Mouse (Mus musculus): ENCODE results near the gene Mark2. TPM values are rescaled to one million over a fixed set of nuclear protein-coding genes. Genes with fewer than 3 reads are reported as not detected.
A peak's percentile ranks its signal among the peaks of the same experiment; 100 is the strongest.

Gene Mark2
- polyA plus RNA-seq, 1 experiment from 2014 or later = 63.8 TPM

DNA sequence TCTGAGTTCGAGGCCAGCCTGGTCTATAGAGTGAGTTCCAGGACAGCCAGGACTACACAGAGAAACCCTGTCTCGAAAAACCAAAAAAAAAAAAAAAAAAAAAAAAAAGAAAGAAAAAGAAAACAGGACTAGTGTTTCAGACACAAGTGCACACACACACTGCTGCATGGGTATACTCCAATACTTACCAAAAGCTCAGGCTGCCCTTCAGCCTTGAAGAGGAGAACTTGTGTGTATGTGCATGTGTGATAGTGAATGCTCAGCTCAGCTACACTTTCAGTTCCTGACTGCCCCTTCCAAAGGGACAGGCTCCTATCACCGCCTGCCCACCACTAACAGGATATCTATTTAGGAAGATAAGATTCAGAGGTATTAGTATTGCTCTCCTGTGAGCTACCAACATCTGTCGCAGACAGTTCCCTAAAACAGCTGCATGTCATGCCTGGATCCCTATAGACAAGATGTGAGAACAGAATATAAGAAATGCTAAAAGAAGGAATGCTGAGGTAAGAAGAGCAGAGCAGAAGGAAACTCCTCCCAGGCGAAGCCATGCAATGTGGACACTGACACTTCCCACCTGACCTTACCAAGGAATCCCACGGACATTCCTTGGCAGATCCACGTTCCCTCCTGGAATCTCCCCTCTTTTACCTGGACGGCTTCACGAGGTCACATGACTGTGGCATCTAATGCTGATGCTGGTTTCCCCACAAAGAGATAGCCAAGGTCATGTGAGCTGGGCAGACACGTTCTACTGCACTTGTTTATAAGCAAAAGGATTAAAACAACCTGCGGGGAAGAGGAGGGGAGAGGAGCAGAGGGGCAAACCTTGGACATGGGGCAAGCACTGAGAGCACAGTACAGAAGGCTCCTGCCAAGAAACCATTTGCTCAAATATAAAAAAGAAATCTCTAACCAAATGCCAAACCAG lies 36.0 kb downstream of the Mark2 start:
- Histone ChIP-seq H3K4me2 (replicated peaks) (no peak overlapping the region), H3K27ac (replicated peaks) (no peak overlapping the region), H3K9me3 (no peaks in the 10 kb centered on the region), H3K27me3 (no peaks in the 10 kb centered on the region), H3K9ac (replicated peaks) (no peak overlapping the region), H3K4me3 (no peak overlapping the region), H3K36me3 (no peaks in the 10 kb centered on the region), H3K4me1 (peaks cover 33% of the 10 kb centered on the region)
- 91% methylated on average over 10 of the region's 11 CpGs for WGBS
- ATAC-seq (ENCODE audit: low FRiP score, low read depth) = no peak

DNA sequence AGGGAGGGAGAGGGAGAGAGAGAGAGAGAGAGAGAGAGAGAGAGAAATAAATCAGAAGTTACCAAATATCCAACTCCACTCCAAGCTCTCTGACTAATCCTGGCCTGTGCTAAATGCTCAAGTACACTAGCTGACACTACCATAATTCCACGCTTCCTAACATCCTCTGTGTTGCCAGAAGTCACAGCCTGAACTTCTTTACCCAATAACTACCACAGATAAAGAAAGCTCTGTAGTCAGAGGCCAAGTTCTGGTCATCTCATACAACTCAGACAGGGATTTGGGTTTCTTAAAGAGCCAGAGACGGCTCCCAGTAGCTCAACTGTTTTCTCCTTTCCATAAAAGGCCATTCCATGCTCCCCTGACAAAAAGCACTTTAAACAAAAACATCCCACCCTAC lies 36.9 kb downstream of the Mark2 start:
- no peak overlapping the region for H3K27ac ChIP-seq (replicated peaks)
- H3K9ac ChIP-seq (replicated peaks) = no peak overlapping the region
- H3K36me3 ChIP-seq = no peaks in the 10 kb centered on the region
- ATAC-seq (ENCODE audit: low FRiP score, low read depth) = no peak
- no peaks in the 10 kb centered on the region for H3K9me3 ChIP-seq
- 79% methylated on average over 2 of the region's 2 CpGs for WGBS
- H3K27me3 ChIP-seq = no peaks in the 10 kb centered on the region
- peaks cover 27% of the 10 kb centered on the region for H3K4me1 ChIP-seq
- H3K4me2 ChIP-seq (replicated peaks) = no peak overlapping the region
- no peak overlapping the region for H3K4me3 ChIP-seq

DNA sequence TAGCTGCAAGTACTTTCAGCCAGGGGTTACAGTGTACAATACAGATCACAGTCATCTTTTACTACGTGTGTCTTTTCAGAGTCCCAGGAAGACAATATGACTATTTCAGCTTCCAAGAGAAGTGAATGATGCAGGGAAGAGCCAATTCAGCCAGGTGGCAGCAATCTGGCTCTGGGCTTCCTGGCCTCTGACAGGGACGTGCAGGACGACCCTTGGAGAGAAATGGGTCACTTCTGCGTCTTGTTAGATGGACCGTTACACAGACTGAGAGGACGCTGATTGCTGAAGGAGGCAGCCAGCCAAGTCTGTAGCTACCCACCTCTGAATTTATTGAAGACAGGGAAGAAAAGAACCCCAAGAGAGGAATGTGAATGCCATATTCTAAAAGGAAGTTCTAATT lies 37.9 kb downstream of the Mark2 start:
- no peak overlapping the region for H3K27ac ChIP-seq (replicated peaks)
- peaks cover 27% of the 10 kb centered on the region for H3K4me1 ChIP-seq
- H3K9ac ChIP-seq (replicated peaks) = no peak overlapping the region
- WGBS = 85% methylated on average over 6 of the region's 6 CpGs
- H3K4me3 ChIP-seq = no peak overlapping the region
- no peak for ATAC-seq (ENCODE audit: low FRiP score, low read depth)
- no peaks in the 10 kb centered on the region for H3K27me3 ChIP-seq
- no peaks in the 10 kb centered on the region for H3K9me3 ChIP-seq
- no peaks in the 10 kb centered on the region for H3K36me3 ChIP-seq
- H3K4me2 ChIP-seq (replicated peaks) = no peak overlapping the region

DNA sequence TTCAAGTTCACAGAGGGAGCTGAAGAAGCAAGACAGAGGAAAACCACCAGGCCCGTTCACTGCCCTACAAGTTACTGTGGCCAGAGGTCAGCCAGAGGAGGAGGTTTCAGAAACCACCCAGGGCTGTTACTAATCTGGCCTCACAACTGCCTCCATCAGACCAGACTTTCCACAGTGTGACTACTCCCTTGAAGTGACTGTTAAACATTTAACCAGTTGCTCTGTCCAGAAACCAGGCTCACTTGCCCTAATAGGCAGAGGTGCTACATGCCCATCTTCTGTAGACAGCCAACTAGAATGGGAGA lies 39.2 kb downstream of the Mark2 start:
- no peak for ATAC-seq (ENCODE audit: low FRiP score, low read depth)
- 85% methylated on average over 1 of the region's 1 CpGs for WGBS

DNA sequence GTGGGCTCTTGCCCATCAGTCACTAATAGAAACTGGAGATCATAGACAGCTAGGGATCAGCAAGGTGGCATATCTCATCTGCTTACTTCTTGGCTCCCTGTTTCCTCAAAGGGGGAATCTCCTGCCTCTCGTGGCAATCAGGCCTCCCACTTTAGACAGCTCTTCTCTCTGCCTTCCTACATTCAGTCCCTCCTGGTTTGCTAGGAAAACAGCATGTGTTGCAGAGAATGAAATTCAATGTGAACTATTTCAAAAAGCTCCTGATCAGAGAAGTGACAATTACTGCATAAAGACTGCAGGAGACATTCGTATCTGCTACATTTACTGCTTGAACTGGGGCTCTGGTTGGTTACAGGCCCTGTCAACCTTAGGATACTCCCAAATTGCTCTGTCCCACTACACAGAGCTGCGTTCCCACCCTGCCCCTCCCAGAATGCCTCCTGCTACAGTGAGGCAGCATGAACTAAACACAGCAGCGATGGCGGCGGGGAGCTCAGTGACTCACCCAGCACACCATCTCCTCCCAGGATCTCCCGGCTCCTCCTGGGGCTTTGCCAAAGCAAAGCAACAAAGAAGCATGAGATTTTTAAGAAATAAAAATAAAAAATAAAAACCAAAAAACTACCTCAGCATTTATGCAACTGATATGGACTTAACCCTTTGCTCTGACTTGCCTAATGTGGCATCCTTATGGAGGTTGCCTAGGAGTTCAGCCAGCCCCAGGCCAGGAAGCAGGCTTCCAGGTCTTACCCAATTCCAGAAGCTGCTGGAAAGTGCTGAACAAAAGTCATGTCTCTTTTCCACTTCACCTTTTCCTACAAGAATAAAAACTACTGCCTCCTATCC lies 39.8 kb downstream of the Mark2 start:
- no peak overlapping the region for H3K27ac ChIP-seq (replicated peaks)
- no peak overlapping the region for H3K4me2 ChIP-seq (replicated peaks)
- WGBS = 91% methylated on average over 7 of the region's 7 CpGs
- H3K4me1 ChIP-seq = peaks cover 10% of the 10 kb centered on the region
- no peaks in the 10 kb centered on the region for H3K9me3 ChIP-seq
- H3K27me3 ChIP-seq = no peaks in the 10 kb centered on the region
- no peak for ATAC-seq (ENCODE audit: low FRiP score, low read depth)
- no peak overlapping the region for H3K4me3 ChIP-seq
- H3K36me3 ChIP-seq = no peaks in the 10 kb centered on the region
- H3K9ac ChIP-seq (replicated peaks) = no peak overlapping the region

More for the DNA sequence above, 39.2 kb downstream of the Mark2 start:
- H3K4me3 ChIP-seq = no peak overlapping the region
- no peak overlapping the region for H3K27ac ChIP-seq (replicated peaks)
- H3K27me3 ChIP-seq = no peaks in the 10 kb centered on the region
- H3K4me2 ChIP-seq (replicated peaks) = no peak overlapping the region
- peaks cover 14% of the 10 kb centered on the region for H3K4me1 ChIP-seq
- no peak overlapping the region for H3K9ac ChIP-seq (replicated peaks)
- H3K36me3 ChIP-seq = no peaks in the 10 kb centered on the region
- no peaks in the 10 kb centered on the region for H3K9me3 ChIP-seq

DNA sequence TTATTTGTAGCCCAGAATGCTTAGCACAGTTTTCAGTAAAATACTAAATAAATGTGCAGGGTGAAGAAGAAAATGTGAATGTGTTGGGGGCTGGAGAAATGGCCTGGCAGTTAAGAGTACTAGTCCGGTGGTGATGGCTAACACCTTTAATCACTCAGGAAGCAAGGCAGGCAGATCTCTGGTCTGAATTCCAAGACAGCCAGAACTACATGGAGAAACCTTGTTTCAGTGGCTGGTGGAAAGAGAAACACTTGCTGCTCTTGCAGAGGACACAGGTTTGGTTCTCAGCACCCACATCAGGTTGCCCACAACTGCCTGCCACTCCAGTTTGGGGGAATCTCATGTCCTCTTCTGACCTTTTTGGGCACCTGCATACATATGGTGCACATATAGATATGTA lies 41.6 kb downstream of the Mark2 start:
- 97% methylated on average over 1 of the region's 1 CpGs for WGBS
- Histone ChIP-seq H3K9me3 (no peaks in the 10 kb centered on the region), H3K4me1 (peaks cover 7% of the 10 kb centered on the region; the same call in 1 of the 2 replicates), H3K4me2 (replicated peaks) (no peak overlapping the region), H3K36me3 (0 out of 2 replicates have a peak, but pooled peaks cover 3% of the 10 kb centered on the region), H3K27me3 (no peaks in the 10 kb centered on the region), H3K9ac (replicated peaks) (no peak overlapping the region), H3K27ac (replicated peaks) (no peak overlapping the region), H3K4me3 (no peak overlapping the region)
- no peak for ATAC-seq (ENCODE audit: low FRiP score, low read depth)

DNA sequence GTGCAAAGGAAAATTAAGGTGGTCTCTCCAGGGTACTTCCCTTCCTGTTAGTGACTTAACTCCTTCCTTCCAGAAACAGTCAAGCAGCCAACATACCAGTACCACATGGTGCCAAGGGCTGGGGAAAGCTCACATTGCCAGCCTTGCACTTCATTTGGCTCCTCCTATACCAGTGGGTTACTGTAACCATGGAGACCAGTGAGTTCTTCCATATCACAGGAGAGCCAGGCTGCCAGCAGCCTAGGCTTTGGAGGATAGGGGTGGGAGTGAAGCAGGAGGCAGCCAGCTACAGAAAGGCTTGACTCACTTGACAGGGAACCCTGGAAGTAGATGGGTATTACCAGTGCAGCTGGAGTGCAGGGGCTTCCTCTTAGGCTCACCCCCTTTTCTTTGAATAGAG lies 42.6 kb downstream of the Mark2 start:
- Histone ChIP-seq H3K9ac (replicated peaks) (no peak overlapping the region), H3K9me3 (no peaks in the 10 kb centered on the region), H3K4me1 (peaks cover 7% of the 10 kb centered on the region; the same call in 1 of the 2 replicates), H3K27ac (replicated peaks) (no peak overlapping the region), H3K4me2 (replicated peaks) (no peak overlapping the region), H3K36me3 (0 out of 2 replicates have a peak, but pooled peaks cover 3% of the 10 kb centered on the region), H3K27me3 (no peaks in the 10 kb centered on the region), H3K4me3 (no peak overlapping the region)
- ATAC-seq (ENCODE audit: low FRiP score, low read depth) = no peak

DNA sequence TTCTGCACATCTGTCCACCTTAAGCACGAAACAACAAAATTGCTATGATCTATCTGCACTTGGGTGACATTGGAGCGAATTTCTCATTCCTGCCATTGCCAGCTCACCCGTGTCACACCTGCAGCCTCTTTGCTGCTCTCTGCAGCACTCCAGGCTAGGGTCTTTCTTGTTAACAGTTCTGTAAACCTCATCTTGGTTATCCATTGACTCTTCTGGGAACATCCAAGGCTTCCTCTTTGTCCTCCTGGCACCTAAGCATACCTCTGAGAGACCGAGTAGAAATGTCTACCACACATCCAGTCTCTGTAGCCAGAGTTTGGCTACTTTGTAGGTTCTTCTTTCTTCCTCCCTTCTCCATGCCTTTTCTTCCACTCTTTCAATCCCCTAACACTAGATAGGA lies 45.7 kb downstream of the Mark2 start:
- Histone ChIP-seq H3K4me3 (no peak overlapping the region), H3K4me2 (replicated peaks) (no peak overlapping the region), H3K4me1 (peaks cover 10% of the 10 kb centered on the region), H3K36me3 (0 out of 2 replicates have a peak, but pooled peaks cover 3% of the 10 kb centered on the region), H3K27ac (replicated peaks) (no peak overlapping the region), H3K9ac (replicated peaks) (no peak overlapping the region), H3K9me3 (no peaks in the 10 kb centered on the region), H3K27me3 (no peaks in the 10 kb centered on the region)
- WGBS = 92% methylated on average over 4 of the region's 4 CpGs
- ATAC-seq (ENCODE audit: low FRiP score, low read depth) = no peak

DNA sequence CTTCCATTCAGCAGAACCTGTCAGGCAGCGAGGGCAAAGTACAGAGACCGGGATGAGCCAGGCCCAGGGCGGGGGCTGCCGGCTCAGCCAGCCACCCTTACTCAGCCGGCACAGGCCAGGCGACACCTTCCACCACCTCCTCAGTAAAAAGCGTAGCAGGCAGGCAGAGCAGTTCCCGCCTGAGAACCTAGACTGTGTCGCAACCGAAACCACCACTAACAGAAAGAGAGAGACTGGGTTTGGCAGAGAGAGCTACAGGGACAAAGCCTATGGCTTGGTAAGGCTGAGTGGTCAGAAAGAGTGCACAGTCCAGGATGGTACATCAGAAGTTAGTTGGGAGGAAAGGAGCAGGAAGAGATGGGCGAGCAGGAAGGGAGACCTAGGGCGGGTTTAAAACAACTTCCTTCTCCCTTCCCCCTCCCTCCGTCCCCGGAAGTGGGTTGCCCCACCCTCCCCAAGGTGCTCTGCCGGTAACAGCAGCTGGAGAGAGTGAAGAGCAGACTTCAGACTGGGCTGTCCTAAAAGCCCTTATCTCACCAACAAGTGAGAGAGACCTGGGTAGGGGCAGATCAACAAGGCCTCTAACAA lies 46.5 kb downstream of the Mark2 start:
- H3K9ac ChIP-seq (replicated peaks) = no peak overlapping the region
- ATAC-seq (ENCODE audit: low FRiP score, low read depth) = no peak
- no peak overlapping the region for H3K4me2 ChIP-seq (replicated peaks)
- peaks cover 10% of the 10 kb centered on the region for H3K4me1 ChIP-seq
- no peak overlapping the region for H3K4me3 ChIP-seq
- H3K9me3 ChIP-seq = no peaks in the 10 kb centered on the region
- 81% methylated on average over 15 of the region's 15 CpGs for WGBS
- no peak overlapping the region for H3K27ac ChIP-seq (replicated peaks)
- no peaks in the 10 kb centered on the region for H3K27me3 ChIP-seq
- H3K36me3 ChIP-seq = peaks cover 9% of the 10 kb centered on the region

DNA sequence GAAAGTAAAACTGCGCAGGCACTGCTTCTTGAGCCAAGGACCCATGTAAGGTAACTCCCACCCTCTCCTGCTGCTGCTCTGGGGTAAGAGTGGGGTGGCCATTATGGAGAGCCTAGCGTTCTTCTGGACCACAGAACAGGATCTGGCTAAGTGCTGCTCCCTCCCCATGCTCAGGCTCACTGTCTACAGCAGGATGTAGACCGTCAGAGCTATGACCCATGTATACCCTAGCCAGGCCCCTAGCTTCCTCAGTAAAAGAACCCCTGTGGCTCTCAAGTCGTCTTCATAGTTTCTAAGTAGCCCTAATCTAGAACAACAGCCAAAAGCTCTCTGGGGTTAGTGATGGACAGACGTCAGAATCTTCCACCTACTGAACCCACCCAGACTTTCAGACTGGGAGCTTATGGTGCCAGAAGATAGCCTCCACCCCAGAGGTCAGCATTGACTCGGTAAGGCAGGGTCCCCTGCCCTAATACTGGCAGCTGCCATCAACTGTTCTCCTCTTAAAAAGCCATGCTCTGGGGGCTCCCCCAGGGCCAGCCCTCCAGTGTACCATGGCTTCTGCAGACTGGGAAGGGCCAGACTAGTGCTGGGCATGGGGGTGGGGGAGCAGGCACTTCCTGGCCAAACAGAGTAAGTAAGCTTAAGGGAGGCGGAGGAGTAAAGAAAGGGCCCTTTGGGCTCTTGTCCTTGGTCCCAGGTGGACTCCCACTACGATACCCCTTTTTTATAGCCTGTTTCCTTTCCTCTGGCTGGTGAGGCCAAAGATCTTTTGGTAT lies 47.4 kb downstream of the Mark2 start:
- ATAC-seq (ENCODE audit: low FRiP score, low read depth) = no peak
- Histone ChIP-seq H3K27me3 (no peaks in the 10 kb centered on the region), H3K4me1 (peaks cover 8% of the 10 kb centered on the region), H3K4me3 (no peak overlapping the region), H3K36me3 (peaks cover 18% of the 10 kb centered on the region), H3K4me2 (replicated peaks) (no peak overlapping the region), H3K9ac (replicated peaks) (no peak overlapping the region), H3K27ac (replicated peaks) (no peak overlapping the region), H3K9me3 (no peaks in the 10 kb centered on the region)
- 79% methylated on average over 8 of the region's 8 CpGs for WGBS

DNA sequence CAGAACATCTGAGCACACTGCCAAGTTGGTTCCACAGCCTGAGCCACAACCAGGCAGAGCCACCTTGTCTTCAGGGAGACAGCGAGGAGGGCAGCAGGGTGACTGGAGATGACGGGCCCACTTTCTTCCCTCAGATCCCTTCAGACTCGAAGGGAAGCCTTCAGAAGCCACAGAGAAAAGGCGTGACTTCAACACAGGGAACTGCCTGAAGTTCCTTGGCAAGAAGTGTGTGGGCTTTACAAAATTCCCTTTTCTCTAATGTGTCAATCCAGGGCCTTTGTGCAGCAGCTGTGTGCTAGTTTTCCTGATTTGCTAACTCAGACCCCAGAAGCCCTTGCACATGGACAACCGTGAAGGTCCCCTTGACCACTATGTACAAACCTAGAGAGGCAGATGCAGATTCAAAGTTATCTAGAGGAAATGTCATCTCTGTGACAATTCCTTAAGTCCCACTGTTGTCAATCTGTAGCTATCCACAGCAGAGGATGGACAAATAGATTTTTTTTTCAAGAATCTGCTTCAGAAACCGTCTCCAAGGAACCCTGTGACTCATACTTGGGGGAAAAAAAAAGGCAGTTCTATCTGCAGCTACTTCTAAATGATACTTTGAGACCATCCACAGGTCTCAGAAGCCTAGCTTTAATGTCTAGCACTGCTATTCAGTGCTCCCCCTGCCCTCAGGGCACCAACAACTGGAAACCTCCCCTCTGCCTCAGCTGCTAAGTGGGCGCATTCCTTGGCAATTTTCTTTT lies 49.5 kb downstream of the Mark2 start:
- H3K27ac ChIP-seq (replicated peaks) = 0 out of 2 replicates have a peak overlapping the region, but pooled peaks have one; percentile 1
- H3K9me3 ChIP-seq = no peaks in the 10 kb centered on the region
- no peaks in the 10 kb centered on the region for H3K27me3 ChIP-seq
- no peak for ATAC-seq (ENCODE audit: low FRiP score, low read depth)
- no peak overlapping the region for H3K9ac ChIP-seq (replicated peaks)
- 90% methylated on average over 7 of the region's 7 CpGs for WGBS
- no peak overlapping the region for H3K4me3 ChIP-seq
- no peak overlapping the region for H3K4me2 ChIP-seq (replicated peaks)
- H3K36me3 ChIP-seq = peaks cover 24% of the 10 kb centered on the region
- H3K4me1 ChIP-seq = peaks cover 3% of the 10 kb centered on the region; the same call in 1 of the 2 replicates
